Mouse (Mus musculus) inflammation-experienced regulatory T-cells (primary cell): ENCODE results near the gene Amer2. TPM values are rescaled to one million over a fixed set of nuclear protein-coding genes. Genes with fewer than 3 reads are reported as not detected.

Source experiments
- polyA plus RNA-seq, 2 experiments: library from polyadenylated mRNA; unstranded; fragments of 100-300 nt; shearing (Covaris generic); gene quantifications; one replicate each; pipeline ENCODE4 v1.2.1; 2017

The Amer2 gene
- polyA plus RNA-seq = under 1 TPM; 0.10 to 0.17 TPM

GRCm38 (mm10) chr14:60372821-60373309, at the start of gene Amer2:
Amer2 (plus strand) TSS chr14:60373259.

Other genes with a start within 250 kb of the Amer2 start
- 1 to 10 TPM in 1 of 2 experiments, under 1 TPM in 1; 0.34 to 4.3 TPM for gene Atp8a2, start 176.1 kb upstream of the Amer2 start, polyA plus RNA-seq
- 1 to 10 TPM in 1 of 2 experiments, under 1 TPM in 1; 0.29 to 3.7 TPM for gene Nupl1, start 121.8 kb upstream of the Amer2 start, polyA plus RNA-seq
- gene Gm49336, start 121.8 kb upstream of the Amer2 start, polyA plus RNA-seq = 10 to 100 TPM; 45.5 to 60.9 TPM
- gene Mtmr6, start 108.0 kb upstream of the Amer2 start, polyA plus RNA-seq = 10 to 100 TPM; 53.5 to 72.5 TPM